Mouse (Mus musculus) stomach, postnatal 0 days (tissue): ENCODE measurements at regions not wholly inside any gene's neighbourhood (a gene's known extent, or its start where the extent isn't known, plus 50 kb on each side); places are given as distances from the start of the nearest gene placed in this dataset.
A peak's percentile ranks its signal among the peaks of the same experiment; 100 is the strongest.

Experiments
- ATAC-seq: fragments of 200-750 bp; cut with Nextera tagmentation; 2 replicates; pipeline ENCODE4 v1.8.0; 2017; ENCODE audit not compliant: low FRiP score, low TSS enrichment
- DNase-seq: peaks from one replicate; pipeline ENCODE4 v3.0.0-alpha.2; 2016; ENCODE audit warnings: low spot score
- H3K27ac ChIP-seq: fragments of 300-500 bp; sonication (generic); replicated peaks from 2 replicates; pipeline ENCODE4 v1.5.1; 2014; ENCODE audit warnings: mild to moderate bottlenecking, control low read depth
- H3K27me3 ChIP-seq: fragments of 300-500 bp; sonication (generic); 2 replicates; pipeline ENCODE4 v1.6.1; 2014; ENCODE audit warnings: low read length; ENCODE audit not compliant: control insufficient read depth, insufficient read depth
- H3K36me3 ChIP-seq: fragments of 300-500 bp; sonication (generic); 2 replicates; pipeline ENCODE4 v1.6.1; 2014; ENCODE audit warnings: low read length, mixed read lengths; ENCODE audit not compliant: control insufficient read depth, insufficient read depth
- H3K4me1 ChIP-seq: fragments of 300-500 bp; sonication (generic); replicated peaks from 2 replicates; pipeline ENCODE4 v1.6.1; 2014; ENCODE audit warnings: antibody characterized with exemption; ENCODE audit not compliant: control insufficient read depth, insufficient read depth
- H3K4me2 ChIP-seq: fragments of 300-500 bp; sonication (generic); replicated peaks from 2 replicates; pipeline ENCODE4 v1.6.1; 2014; ENCODE audit warnings: low read depth, mild to moderate bottlenecking, control low read depth, moderate library complexity
- H3K4me3 ChIP-seq: fragments of 300-500 bp; sonication (generic); 2 replicates; pipeline ENCODE4 v1.5.1; 2014; ENCODE audit warnings: low read depth, low read length, control low read depth
- H3K9ac ChIP-seq: fragments of 300-500 bp; sonication (generic); 2 replicates; pipeline ENCODE4 v1.6.1; 2014; ENCODE audit warnings: mild to moderate bottlenecking, low read length, control low read depth, mixed read lengths
- H3K9me3 ChIP-seq: fragments of 300-500 bp; sonication (generic); 2 replicates; pipeline ENCODE4 v1.6.1; 2016; ENCODE audit warnings: low read length; ENCODE audit not compliant: control insufficient read depth
- CTCF ChIP-seq: IDR thresholded peaks from 2 replicates; pipeline ENCODE4 v1.5.1; 2016; ENCODE audit warnings: antibody characterized with exemption, low read depth, mild to moderate bottlenecking, moderate library complexity
- EP300 ChIP-seq: optimal IDR thresholded peaks from 2 replicates; pipeline ENCODE3; 2016; ENCODE audit warnings: antibody characterized with exemption
- WGBS: fragments of 180-500 bp; shearing (Covaris S2); extraction: QIAGEN DNeasy Blood & Tissue Kit; methylation state at CpG from one replicate; pipeline ENCODE4 v1.1.7; 2014; 5-methylcytosine and 5-hydroxymethylcytosine counted together

GRCm38 (mm10) chr1:95075151-95075550 lies 238.3 kb upstream of the Fam174a start:
- no peaks in the 10 kb centered on the region for H3K27me3 ChIP-seq
- H3K9ac ChIP-seq, result no peak overlapping the region
- DNase-seq (no peak), ATAC-seq (no peak)
- no peak overlapping the region for H3K27ac ChIP-seq
- H3K4me2 ChIP-seq, result no peak overlapping the region
- H3K4me3 ChIP-seq, result no peak overlapping the region
- TF ChIP-seq CTCF (no peak), EP300 (no peak)
- no peaks in the 10 kb centered on the region for H3K9me3 ChIP-seq
- no peaks in the 10 kb centered on the region for H3K36me3 ChIP-seq
- 42% methylated on average over 1 of the region's 1 CpGs for WGBS
- no peaks in the 10 kb centered on the region for H3K4me1 ChIP-seq

DNA sequence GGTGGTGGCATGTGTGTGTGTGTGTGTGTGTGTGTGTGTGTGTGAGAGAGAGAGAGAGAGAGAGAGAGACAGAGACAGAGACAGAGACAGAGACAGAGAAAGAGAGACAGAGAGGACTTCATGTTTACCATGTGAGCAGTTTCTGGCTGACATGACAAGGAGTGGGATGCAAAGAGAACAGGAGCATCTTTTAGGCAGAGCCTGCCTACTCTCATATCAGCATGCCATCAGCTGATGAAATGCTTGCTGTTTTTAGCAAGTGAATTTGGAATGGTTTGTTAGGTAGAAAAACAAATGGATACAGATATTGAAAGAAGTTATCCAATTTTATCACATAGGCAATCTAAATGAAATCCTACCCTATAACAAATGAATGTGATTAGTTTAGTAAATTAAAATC lies 203.5 kb upstream of the Fam174a start:
- Histone ChIP-seq H3K27me3 (no peaks in the 10 kb centered on the region), H3K9ac (no peak overlapping the region), H3K4me3 (no peak overlapping the region), H3K4me1 (no peaks in the 10 kb centered on the region), H3K36me3 (no peaks in the 10 kb centered on the region), H3K4me2 (no peak overlapping the region), H3K9me3 (no peaks in the 10 kb centered on the region), H3K27ac (no peak overlapping the region)
- TF ChIP-seq EP300 (no peak), CTCF (no peak)
- no peak for DNase-seq
- ATAC-seq, result no peak

GRCm38 (mm10) chr1:95113493-95113892 lies 199.9 kb upstream of the Fam174a start:
- Histone ChIP-seq H3K4me1 (no peaks in the 10 kb centered on the region), H3K4me2 (no peak overlapping the region), H3K27ac (no peak overlapping the region), H3K36me3 (no peaks in the 10 kb centered on the region), H3K9ac (no peak overlapping the region), H3K9me3 (no peaks in the 10 kb centered on the region), H3K27me3 (no peaks in the 10 kb centered on the region), H3K4me3 (no peak overlapping the region)
- WGBS, result 86% methylated on average over 2 of the region's 2 CpGs
- no peak for ATAC-seq
- DNase-seq, result no peak
- TF ChIP-seq CTCF (0 out of 2 replicates have a peak, but pooled peaks have one; percentile 3), EP300 (no peak)

DNA sequence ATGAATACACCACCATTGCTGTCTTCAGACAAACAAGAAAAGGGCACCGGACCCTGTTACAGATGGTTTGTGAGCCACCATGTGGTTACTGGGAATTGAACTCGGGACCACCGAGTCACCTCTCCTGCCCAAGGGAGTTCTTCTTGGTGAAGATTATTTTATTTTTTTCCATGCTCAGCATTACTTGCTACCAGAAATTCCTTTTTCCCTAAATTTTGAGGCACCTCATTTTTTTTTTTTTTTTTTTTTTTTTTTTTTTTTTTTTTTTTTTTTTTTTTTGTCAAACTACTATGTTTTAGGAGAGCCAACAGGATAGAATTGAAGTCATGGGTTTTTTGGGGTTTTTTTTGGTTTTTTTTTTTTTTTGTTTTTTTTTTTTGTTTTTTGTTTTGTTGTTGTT lies 165.9 kb upstream of the Fam174a start:
- no peaks in the 10 kb centered on the region for H3K36me3 ChIP-seq
- H3K9me3 ChIP-seq, result no peaks in the 10 kb centered on the region
- TF ChIP-seq EP300 (no peak), CTCF (no peak)
- no peak for ATAC-seq
- H3K9ac ChIP-seq, result no peak overlapping the region
- no peaks in the 10 kb centered on the region for H3K27me3 ChIP-seq
- no peak overlapping the region for H3K4me2 ChIP-seq
- H3K4me1 ChIP-seq, result no peaks in the 10 kb centered on the region
- H3K27ac ChIP-seq, result no peak overlapping the region
- no peak overlapping the region for H3K4me3 ChIP-seq
- 93% methylated on average over 3 of the region's 3 CpGs for WGBS
- DNase-seq, result no peak

DNA sequence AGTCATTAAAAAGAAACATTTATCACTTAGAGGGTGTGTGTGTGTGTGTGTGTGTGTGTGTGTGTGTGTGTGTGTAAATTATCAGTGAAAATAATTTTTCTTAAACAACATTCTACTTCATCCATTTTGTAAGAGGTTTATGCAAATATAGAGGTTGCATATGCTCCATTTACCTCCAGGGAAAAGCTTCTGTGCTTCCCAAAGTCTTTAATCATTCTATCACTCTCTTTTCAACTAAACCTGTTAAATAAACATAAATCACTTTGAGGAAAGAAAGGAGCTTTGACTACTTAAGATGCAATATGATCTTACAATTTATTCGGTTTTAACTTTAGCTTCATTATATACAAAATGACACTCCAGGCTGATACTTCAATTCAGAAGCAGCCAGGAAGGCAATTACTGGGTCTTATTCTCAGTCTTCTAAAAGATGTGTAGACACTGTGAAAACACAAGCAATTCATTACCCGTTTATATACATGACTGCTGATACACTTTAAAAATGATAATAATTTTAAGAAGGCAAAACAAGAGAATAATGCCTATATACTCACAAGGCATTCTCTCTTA lies 139.3 kb upstream of the Fam174a start:
- Histone ChIP-seq H3K9ac (no peak overlapping the region), H3K9me3 (no peaks in the 10 kb centered on the region), H3K36me3 (no peaks in the 10 kb centered on the region), H3K4me2 (no peak overlapping the region), H3K27me3 (no peaks in the 10 kb centered on the region), H3K27ac (no peak overlapping the region), H3K4me3 (no peak overlapping the region), H3K4me1 (no peaks in the 10 kb centered on the region)
- ATAC-seq (no peak), DNase-seq (no peak)
- WGBS, result 48% methylated on average over 2 of the region's 2 CpGs
- TF ChIP-seq CTCF, result no peak
- TF ChIP-seq EP300, result no peak

DNA sequence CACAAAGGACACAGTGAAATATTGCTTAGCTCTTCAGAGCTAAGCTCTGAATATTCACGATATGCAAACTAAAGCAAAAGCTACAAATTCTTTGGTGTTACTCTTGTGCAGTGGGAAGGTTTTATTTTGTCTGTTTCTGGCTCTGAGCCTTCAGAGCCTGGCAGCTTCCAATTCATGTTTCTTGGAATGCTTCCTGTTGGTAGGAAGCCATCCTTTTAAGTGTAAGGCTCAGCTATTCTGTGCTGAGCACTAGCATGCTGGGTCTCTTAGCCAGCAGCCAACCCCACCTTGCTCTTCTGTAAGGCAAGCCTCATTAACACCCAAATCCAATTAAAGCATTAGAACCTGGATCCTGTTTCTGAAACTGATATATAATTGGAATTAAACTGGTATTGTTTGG lies 94.5 kb upstream of the Fam174a start:
- Histone ChIP-seq H3K4me2 (no peak overlapping the region), H3K27me3 (no peaks in the 10 kb centered on the region), H3K36me3 (no peaks in the 10 kb centered on the region), H3K9ac (no peak overlapping the region), H3K4me1 (no peaks in the 10 kb centered on the region), H3K4me3 (no peak overlapping the region), H3K27ac (no peak overlapping the region), H3K9me3 (no peaks in the 10 kb centered on the region)
- WGBS, result 69% methylated on average over 1 of the region's 1 CpGs
- DNase-seq, result no peak
- ATAC-seq, result no peak
- TF ChIP-seq EP300, result no peak
- TF ChIP-seq CTCF, result no peak
